Mouse (Mus musculus): ENCODE results near the gene Dock10. TPM values are rescaled to one million over a fixed set of nuclear protein-coding genes. Genes with fewer than 3 reads are reported as not detected.

Gene Dock10
- polyA plus RNA-seq, 1 experiment from 2014 or later: 5.5 TPM

DNA sequence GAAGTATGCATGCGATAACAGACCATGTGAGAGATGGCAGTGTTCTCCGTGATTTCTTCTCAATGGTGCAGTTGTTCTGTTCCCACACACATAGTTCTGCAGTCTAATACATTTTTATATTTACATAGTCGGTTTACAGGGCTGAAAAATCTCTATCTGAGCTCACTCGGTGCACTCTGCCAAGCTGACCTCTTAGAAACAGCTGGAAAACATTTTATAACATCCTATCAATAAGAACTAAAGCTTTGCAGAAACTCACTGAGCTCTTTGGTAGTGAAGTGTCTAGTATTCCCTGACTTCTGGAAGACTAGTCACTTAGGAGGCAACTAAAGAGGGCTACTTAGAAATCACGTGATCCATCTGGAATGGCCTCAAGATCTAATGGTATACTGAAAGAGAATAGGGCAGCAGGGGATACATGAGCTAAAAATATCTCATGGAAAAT is 48.2 kb downstream of the Dock10 start:
- Histone ChIP-seq H3K9me3 (replicated peaks; ENCODE audit: control insufficient read depth, low read length) (no peaks in the 10 kb centered on the region), H3K4me3 (ENCODE audit: low read depth, low read length) (no peak overlapping the region), H3K4me1 (ENCODE audit: control insufficient read depth, insufficient read depth, low read length) (no peaks in the 10 kb centered on the region), H3K27ac (replicated peaks; ENCODE audit: low read depth, low read length) (no peak overlapping the region), H3K9ac (replicated peaks; ENCODE audit: low read length) (no peak overlapping the region), H3K27me3 (ENCODE audit: control insufficient read depth, insufficient read depth, low read length) (no peaks in the 10 kb centered on the region), H3K4me2 (ENCODE audit: low read depth, low read length) (no peak overlapping the region), H3K36me3 (replicated peaks; ENCODE audit: control insufficient read depth, insufficient read depth, low read depth, low read length) (no peaks in the 10 kb centered on the region)
- ATAC-seq (replicated peaks; ENCODE audit: insufficient number of reproducible peaks, low FRiP score, low TSS enrichment, low read depth): no peak
- DNase-seq (ENCODE audit: low spot score): no peak
- WGBS: 61% methylated on average over 5 of the region's 5 CpGs

DNA sequence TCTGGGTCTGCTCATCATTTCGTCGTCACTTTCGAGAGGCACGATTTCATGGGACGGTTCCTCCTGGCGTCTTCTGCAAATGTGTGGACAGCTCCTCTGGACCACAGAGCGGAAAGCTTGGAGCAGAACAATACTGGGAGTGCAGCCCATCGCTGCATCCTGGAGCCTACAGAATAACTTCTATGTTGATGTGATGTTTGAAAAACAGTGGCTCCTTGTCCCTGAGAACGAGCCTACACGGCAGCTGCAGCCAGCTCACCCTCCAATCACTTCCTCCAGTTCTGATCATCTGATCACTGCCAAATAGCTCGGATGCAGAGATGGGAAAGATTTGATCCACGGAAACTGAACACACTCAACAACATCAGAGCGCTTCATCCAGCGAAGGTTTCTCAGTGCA is 49.0 kb downstream of the Dock10 start:
- H3K27ac ChIP-seq (replicated peaks; ENCODE audit: low read depth, low read length): no peak overlapping the region
- no peaks in the 10 kb centered on the region for H3K36me3 ChIP-seq (replicated peaks; ENCODE audit: control insufficient read depth, insufficient read depth, low read depth, low read length)
- H3K9me3 ChIP-seq (replicated peaks; ENCODE audit: control insufficient read depth, low read length): no peaks in the 10 kb centered on the region
- DNase-seq (ENCODE audit: low spot score) (no peak), ATAC-seq (replicated peaks; ENCODE audit: insufficient number of reproducible peaks, low FRiP score, low TSS enrichment, low read depth) (no peak)
- H3K4me3 ChIP-seq (ENCODE audit: low read depth, low read length): no peak overlapping the region
- 70% methylated on average over 14 of the region's 14 CpGs for WGBS
- H3K27me3 ChIP-seq (ENCODE audit: control insufficient read depth, insufficient read depth, low read length): no peaks in the 10 kb centered on the region
- no peak overlapping the region for H3K4me2 ChIP-seq (ENCODE audit: low read depth, low read length)
- no peaks in the 10 kb centered on the region for H3K4me1 ChIP-seq (ENCODE audit: control insufficient read depth, insufficient read depth, low read length)
- H3K9ac ChIP-seq (replicated peaks; ENCODE audit: low read length): no peak overlapping the region

DNA sequence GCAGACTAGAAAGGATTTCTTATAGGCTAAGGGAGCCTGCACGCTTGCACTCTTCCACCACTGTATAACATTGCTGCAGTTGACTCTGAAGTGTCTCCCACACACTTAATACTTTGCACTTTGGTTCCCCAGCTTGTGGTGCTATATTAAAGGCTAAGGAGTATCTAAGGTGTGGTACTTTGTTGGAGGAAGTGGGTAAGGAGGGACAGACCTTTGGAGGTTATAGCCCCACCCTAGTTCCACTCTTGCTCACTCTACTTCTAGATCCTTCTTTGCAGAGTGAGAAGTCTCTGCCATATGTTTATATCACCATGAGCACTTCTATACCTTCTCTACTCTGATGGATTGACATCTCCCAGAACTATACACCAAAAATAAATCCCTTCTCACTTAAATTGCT is 55.0 kb downstream of the Dock10 start:
- ATAC-seq (replicated peaks; ENCODE audit: insufficient number of reproducible peaks, low FRiP score, low TSS enrichment, low read depth): no peak
- no peaks in the 10 kb centered on the region for H3K27me3 ChIP-seq (ENCODE audit: control insufficient read depth, insufficient read depth, low read length)
- H3K4me2 ChIP-seq (ENCODE audit: low read depth, low read length): no peak overlapping the region

DNA sequence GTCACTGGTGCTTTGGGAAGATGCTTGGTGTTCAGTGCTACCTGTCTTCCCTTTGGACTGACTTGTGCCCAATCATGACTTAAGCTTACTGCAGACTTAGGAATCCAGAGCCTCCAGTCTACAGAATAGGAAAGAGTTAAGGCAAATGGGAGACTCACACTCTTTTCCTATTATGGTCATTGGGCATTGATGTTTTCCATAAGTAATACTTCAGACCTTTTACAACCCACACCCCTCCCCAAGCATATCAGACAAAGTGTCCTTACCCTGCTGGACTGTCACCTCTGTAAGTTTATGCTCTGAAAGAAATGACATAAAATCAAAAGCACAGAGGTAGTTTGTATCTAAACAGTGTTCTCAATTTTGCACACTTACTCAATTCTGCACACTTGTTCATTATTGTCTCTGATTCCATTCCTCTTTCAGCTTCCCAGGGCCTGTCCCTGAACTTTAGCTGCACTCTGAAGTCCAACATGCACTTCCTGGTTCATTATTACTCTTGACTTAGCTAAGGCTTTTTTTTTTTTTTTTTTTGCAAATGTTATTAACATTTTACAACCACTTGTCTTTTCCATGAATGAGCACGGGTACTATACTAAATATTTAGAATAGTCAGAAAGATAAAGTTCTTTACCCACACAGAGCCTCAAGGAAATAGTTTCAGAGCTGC is 82.2 kb downstream of the Dock10 start:
- Histone ChIP-seq H3K4me2 (ENCODE audit: low read depth, low read length) (no peak overlapping the region), H3K4me3 (ENCODE audit: low read depth, low read length) (no peak overlapping the region), H3K36me3 (replicated peaks; ENCODE audit: control insufficient read depth, insufficient read depth, low read depth, low read length) (no peaks in the 10 kb centered on the region), H3K4me1 (ENCODE audit: control insufficient read depth, insufficient read depth, low read length) (no peaks in the 10 kb centered on the region), H3K27me3 (ENCODE audit: control insufficient read depth, insufficient read depth, low read length) (no peaks in the 10 kb centered on the region), H3K27ac (replicated peaks; ENCODE audit: low read depth, low read length) (no peak overlapping the region), H3K9me3 (replicated peaks; ENCODE audit: control insufficient read depth, low read length) (no peaks in the 10 kb centered on the region), H3K9ac (replicated peaks; ENCODE audit: low read length) (no peak overlapping the region)
- DNase-seq (ENCODE audit: low spot score): no peak
- ATAC-seq (replicated peaks; ENCODE audit: insufficient number of reproducible peaks, low FRiP score, low TSS enrichment, low read depth): no peak
- 61% methylated on average over 1 of the region's 1 CpGs for WGBS

More for the DNA sequence above, 55.0 kb downstream of the Dock10 start:
- Histone ChIP-seq H3K9me3 (replicated peaks; ENCODE audit: control insufficient read depth, low read length) (no peaks in the 10 kb centered on the region), H3K36me3 (replicated peaks; ENCODE audit: control insufficient read depth, insufficient read depth, low read depth, low read length) (no peaks in the 10 kb centered on the region), H3K4me3 (ENCODE audit: low read depth, low read length) (no peak overlapping the region), H3K27ac (replicated peaks; ENCODE audit: low read depth, low read length) (no peak overlapping the region), H3K4me1 (ENCODE audit: control insufficient read depth, insufficient read depth, low read length) (no peaks in the 10 kb centered on the region), H3K9ac (replicated peaks; ENCODE audit: low read length) (no peak overlapping the region)
- 84% methylated on average over 1 of the region's 1 CpGs for WGBS
- DNase-seq (ENCODE audit: low spot score): no peak

DNA sequence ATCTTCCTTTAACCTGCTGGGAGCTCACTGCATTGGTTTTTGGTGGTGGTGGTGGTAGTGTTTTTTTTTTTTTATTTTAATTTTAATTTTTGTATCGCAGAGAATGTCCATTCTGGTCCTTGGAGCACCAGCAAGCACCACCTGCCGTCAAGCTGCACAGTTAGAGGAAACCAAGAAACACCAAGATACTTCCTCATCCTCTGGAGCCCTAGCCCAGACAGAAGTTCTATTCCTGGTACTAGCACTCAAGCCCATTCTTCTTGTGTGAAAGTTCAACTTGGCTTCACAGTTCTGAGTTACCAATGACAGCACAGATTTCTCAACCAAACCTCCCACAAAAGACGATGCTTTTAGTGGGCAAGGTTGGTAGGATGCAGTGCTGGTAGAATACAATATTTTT is 86.6 kb downstream of the Dock10 start:
- no peak overlapping the region for H3K9ac ChIP-seq (replicated peaks; ENCODE audit: low read length)
- H3K4me3 ChIP-seq (ENCODE audit: low read depth, low read length): no peak overlapping the region
- 84% methylated on average over 3 of the region's 3 CpGs for WGBS
- H3K4me2 ChIP-seq (ENCODE audit: low read depth, low read length): no peak overlapping the region
- no peaks in the 10 kb centered on the region for H3K27me3 ChIP-seq (ENCODE audit: control insufficient read depth, insufficient read depth, low read length)
- H3K9me3 ChIP-seq (replicated peaks; ENCODE audit: control insufficient read depth, low read length): no peaks in the 10 kb centered on the region
- H3K27ac ChIP-seq (replicated peaks; ENCODE audit: low read depth, low read length): no peak overlapping the region
- H3K36me3 ChIP-seq (replicated peaks; ENCODE audit: control insufficient read depth, insufficient read depth, low read depth, low read length): no peaks in the 10 kb centered on the region
- DNase-seq (ENCODE audit: low spot score): no peak
- no peak for ATAC-seq (replicated peaks; ENCODE audit: insufficient number of reproducible peaks, low FRiP score, low TSS enrichment, low read depth)
- no peaks in the 10 kb centered on the region for H3K4me1 ChIP-seq (ENCODE audit: control insufficient read depth, insufficient read depth, low read length)

DNA sequence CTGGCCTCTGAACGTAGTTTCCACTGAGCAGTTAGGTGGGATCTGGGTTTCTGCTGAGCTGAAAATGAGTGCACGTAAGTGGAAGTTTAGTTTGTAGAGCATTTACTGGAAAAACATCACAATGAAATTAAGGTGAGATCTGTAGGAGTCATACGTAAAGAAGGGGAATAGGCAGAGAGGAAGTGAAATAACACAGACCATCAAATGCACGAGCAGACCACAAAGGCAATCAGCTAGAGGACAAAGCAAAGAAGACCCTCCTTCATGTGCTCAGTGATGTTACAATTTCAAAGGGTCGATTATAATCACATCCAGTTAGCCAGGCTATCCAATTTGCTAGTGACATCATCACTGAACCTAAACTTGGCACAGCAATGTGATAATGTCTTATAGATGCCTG is 87.3 kb downstream of the Dock10 start:
- DNase-seq (ENCODE audit: low spot score): no peak
- no peak for ATAC-seq (replicated peaks; ENCODE audit: insufficient number of reproducible peaks, low FRiP score, low TSS enrichment, low read depth)
- no peak overlapping the region for H3K9ac ChIP-seq (replicated peaks; ENCODE audit: low read length)
- H3K36me3 ChIP-seq (replicated peaks; ENCODE audit: control insufficient read depth, insufficient read depth, low read depth, low read length): no peaks in the 10 kb centered on the region
- H3K27ac ChIP-seq (replicated peaks; ENCODE audit: low read depth, low read length): no peak overlapping the region
- 67% methylated on average over 5 of the region's 5 CpGs for WGBS
- H3K4me1 ChIP-seq (ENCODE audit: control insufficient read depth, insufficient read depth, low read length): no peaks in the 10 kb centered on the region
- no peak overlapping the region for H3K4me2 ChIP-seq (ENCODE audit: low read depth, low read length)
- no peaks in the 10 kb centered on the region for H3K27me3 ChIP-seq (ENCODE audit: control insufficient read depth, insufficient read depth, low read length)
- no peak overlapping the region for H3K4me3 ChIP-seq (ENCODE audit: low read depth, low read length)
- H3K9me3 ChIP-seq (replicated peaks; ENCODE audit: control insufficient read depth, low read length): no peaks in the 10 kb centered on the region

DNA sequence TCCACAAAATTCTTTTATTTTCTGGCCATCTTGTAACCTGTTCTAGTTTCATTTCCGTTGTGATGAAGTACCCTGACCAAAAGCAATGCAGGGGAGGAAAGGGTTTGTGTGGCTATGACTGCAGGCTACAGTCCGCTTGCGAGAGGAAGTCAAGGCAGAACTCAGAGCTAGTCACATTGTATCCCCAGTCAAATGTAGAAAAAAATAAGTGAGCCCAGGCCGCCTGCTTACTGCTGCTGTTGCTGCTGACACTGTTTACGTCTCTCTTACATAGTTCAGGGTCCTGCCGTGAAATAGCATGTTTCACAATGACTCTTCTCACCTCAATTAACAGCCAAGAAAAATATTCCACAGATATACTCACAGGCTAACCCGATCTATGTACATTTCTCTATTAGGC is 87.9 kb downstream of the Dock10 start:
- ATAC-seq (replicated peaks; ENCODE audit: insufficient number of reproducible peaks, low FRiP score, low TSS enrichment, low read depth): no peak
- no peaks in the 10 kb centered on the region for H3K36me3 ChIP-seq (replicated peaks; ENCODE audit: control insufficient read depth, insufficient read depth, low read depth, low read length)
- H3K4me2 ChIP-seq (ENCODE audit: low read depth, low read length): no peak overlapping the region
- no peaks in the 10 kb centered on the region for H3K27me3 ChIP-seq (ENCODE audit: control insufficient read depth, insufficient read depth, low read length)
- H3K4me1 ChIP-seq (ENCODE audit: control insufficient read depth, insufficient read depth, low read length): no peaks in the 10 kb centered on the region
- no peak overlapping the region for H3K27ac ChIP-seq (replicated peaks; ENCODE audit: low read depth, low read length)
- no peak overlapping the region for H3K4me3 ChIP-seq (ENCODE audit: low read depth, low read length)
- DNase-seq (ENCODE audit: low spot score): no peak
- no peak overlapping the region for H3K9ac ChIP-seq (replicated peaks; ENCODE audit: low read length)
- WGBS: 75% methylated on average over 7 of the region's 7 CpGs
- no peaks in the 10 kb centered on the region for H3K9me3 ChIP-seq (replicated peaks; ENCODE audit: control insufficient read depth, low read length)

DNA sequence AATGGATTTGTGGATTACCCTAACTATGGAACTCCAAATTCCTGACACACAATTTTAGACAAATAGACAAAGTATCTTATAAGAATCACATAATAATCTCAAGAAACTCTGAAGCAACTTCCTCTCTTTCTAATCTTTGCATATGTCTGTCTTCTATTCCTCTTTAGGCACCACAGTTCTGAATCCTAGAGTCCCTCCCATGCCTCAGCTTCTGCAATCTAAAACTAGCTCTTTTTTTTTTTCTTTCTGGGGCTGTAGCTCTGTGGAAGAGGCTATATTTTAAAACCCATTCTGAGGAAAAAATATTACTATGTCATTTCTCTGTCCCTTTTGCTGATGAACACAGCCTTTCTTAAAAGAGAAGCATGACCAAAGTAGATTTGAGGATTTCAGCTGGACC is 92.6 kb downstream of the Dock10 start:
- H3K36me3 ChIP-seq (replicated peaks; ENCODE audit: control insufficient read depth, insufficient read depth, low read depth, low read length): no peaks in the 10 kb centered on the region
- H3K27ac ChIP-seq (replicated peaks; ENCODE audit: low read depth, low read length): no peak overlapping the region
- H3K4me3 ChIP-seq (ENCODE audit: low read depth, low read length): no peak overlapping the region
- no peaks in the 10 kb centered on the region for H3K4me1 ChIP-seq (ENCODE audit: control insufficient read depth, insufficient read depth, low read length)
- no peaks in the 10 kb centered on the region for H3K9me3 ChIP-seq (replicated peaks; ENCODE audit: control insufficient read depth, low read length)
- H3K27me3 ChIP-seq (ENCODE audit: control insufficient read depth, insufficient read depth, low read length): no peaks in the 10 kb centered on the region
- no peak overlapping the region for H3K9ac ChIP-seq (replicated peaks; ENCODE audit: low read length)
- ATAC-seq (replicated peaks; ENCODE audit: insufficient number of reproducible peaks, low FRiP score, low TSS enrichment, low read depth): no peak
- H3K4me2 ChIP-seq (ENCODE audit: low read depth, low read length): no peak overlapping the region
- DNase-seq (ENCODE audit: low spot score): no peak
